Mouse (Mus musculus) large intestine, adult 2 months (tissue): Measurements from ENCODE around the gene Tmem160. TPM values are rescaled to one million over a fixed set of nuclear protein-coding genes. Genes with fewer than 3 reads are reported as not detected.

Source experiments
- DNase-seq: peaks from one replicate; pipeline ENCODE4 v3.0.0-alpha.2; 2012; ENCODE audit warnings: low read depth, low spot score
- WGBS: fragments of 180-500 bp; shearing (Covaris S2); methylation state at CpG from one replicate; pipeline ENCODE4 v1.1.7; 2018; 5-methylcytosine and 5-hydroxymethylcytosine counted together
- polyA plus RNA-seq: library from polyadenylated mRNA; depleted of rRNA; stranded (reverse); fragments of >200 nt; gene quantifications from 2 replicates; pipeline ENCODE4 v1.2.3, GENCODE M21; 2012; rRNA removed

The Tmem160 gene
- polyA plus RNA-seq, 1 experiment: 82.3 TPM

DNA sequence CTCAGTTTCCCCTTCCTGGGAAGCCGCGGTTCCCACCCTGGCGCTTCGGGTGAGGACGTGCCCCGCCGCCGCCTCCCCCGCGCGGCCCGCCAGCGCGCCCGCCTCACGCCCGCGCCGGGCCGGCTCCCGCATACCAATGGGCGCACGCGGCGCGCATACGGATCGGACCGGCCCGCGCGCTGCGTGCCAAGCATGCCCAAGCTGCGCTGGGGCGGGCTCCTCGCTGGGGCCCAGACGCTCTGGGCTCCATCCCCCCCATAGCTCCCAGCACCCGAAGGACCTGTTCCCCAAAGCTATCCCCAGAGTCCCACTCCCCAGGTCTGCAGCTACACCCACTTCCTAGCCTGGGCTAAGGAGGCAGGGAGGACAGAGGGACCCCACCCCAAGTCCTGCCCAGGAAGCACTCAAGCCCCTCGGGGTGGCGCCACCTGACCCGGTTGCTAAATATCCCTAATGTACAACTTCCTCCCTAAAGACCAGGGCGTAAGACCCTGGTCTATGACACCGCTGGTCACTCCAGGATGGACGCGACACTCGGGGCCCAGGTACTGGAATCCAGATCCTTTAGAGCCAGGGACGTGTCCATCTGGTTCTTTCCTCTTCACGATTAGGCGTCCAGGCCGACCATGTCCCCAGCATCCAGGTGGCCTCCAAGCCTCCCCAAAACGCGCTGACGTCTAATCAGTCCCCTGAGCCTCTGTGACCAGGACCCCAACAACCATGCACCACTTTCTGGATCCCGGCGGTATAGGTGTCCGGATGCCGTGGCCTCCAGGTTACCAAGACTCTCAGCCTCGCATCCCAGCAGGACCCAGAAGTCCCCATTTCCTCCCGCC is 23.4 kb downstream of the Tmem160 start:
- no peak for DNase-seq

DNA sequence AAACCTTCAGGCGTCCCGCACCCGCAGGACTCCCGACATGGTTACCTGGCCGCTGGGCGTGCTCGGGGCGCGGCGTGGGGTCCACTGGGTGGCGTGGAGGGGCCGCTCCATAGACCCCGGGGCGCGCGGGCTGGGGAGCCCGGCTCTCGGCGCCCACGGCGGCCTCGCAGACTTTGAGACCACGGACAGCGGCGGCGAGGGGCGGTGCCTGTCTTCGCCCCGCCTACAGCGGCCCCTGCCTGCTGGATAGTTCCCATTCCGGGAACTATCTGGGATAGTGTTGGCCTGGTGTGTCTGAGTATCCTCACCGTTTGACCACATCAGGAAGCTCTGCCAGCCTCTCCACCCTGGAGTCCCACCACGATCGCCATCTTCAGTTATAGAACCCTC is 24.0 kb downstream of the Tmem160 start:
- no peak for DNase-seq
- WGBS: 6% methylated on average over 34 of the region's 34 CpGs

More for the DNA sequence above, 23.4 kb downstream of the Tmem160 start:
- WGBS: 2% methylated on average over 58 of the region's 59 CpGs

DNA sequence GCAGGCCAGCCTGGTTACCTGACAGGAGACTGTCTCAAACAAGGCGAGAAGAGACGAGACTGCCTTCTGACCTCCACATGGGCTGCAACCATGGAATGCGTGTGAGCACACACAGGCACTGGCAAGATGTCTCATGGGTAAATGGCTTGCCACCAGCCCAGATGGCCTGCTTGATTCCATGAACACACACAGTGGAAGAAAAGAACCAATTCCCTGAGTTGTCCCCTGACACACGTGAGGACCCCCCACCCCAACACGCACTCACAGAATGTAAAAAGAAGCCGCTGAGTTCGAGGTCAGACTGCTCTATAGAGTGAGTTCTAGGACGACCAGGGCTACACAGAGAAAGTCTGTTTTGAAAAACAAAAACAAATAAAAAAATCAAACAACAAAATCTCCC is 25.0 kb downstream of the Tmem160 start, which contains the start of gene Npas1:
TSS of gene Npas1 (minus strand) at position 101 of the 400 bp plus-strand sequence.
- 86% methylated on average over 8 of the region's 8 CpGs for WGBS
- no peak for DNase-seq

DNA sequence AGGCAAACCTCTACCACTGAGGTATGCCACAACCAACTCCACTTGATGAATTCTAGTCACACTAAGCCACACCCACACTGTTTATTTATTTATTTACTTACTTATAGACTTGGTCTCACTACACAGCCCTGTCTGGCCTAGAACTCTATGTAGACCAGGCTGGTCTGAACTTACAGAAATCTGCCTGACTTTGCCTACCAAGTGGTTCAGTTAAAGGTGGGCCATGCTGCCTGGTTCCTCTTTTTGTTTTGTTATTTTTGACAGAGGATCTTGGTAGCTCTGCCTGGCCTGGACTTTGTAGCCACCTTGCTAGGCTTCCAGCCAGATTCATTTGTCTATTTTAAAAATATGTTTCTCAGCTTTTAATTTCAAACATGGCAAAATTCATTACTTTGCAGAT is 36.2 kb downstream of the Tmem160 start:
- DNase-seq: no peak

DNA sequence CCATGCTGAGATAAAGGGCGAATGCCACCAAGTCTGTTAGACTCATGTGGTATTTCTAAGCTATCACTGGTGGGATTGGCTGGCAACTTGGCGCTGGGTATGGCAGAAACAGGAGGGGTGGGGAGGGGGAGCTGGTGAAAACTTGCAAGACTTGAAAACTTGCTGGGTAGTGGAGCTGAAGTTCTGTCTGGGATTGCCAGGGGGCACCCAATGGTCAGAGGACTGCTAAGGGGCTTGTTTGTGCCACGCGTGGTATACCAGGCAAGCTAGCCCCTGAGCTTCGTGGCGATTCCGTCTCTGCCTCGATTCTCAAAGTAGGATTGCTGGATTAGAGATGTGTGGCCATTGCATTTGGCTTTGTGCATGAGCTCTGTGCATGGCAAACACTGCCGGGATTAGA is 37.4 kb downstream of the Tmem160 start:
- WGBS: 86% methylated on average over 9 of the region's 9 CpGs
- no peak for DNase-seq

DNA sequence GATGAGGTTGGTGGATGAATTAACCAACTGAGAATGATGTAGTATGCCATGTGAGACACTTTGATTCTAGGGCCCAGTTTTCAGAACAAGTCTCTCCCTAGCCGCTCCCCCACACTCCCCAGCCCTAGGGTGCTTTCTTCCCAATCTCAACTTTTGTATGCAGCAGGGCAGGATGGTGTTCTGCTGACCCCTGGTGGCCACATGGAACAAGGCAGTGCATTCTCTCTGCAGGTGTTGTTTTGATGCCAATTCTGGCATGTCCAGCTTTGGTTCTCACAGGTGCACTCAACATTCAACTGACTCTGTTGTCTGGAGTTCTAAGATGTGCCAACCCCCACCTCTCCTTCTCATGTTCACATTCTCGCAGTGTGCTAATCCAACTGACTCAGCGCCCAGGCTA is 39.2 kb downstream of the Tmem160 start:
- DNase-seq: no peak

DNA sequence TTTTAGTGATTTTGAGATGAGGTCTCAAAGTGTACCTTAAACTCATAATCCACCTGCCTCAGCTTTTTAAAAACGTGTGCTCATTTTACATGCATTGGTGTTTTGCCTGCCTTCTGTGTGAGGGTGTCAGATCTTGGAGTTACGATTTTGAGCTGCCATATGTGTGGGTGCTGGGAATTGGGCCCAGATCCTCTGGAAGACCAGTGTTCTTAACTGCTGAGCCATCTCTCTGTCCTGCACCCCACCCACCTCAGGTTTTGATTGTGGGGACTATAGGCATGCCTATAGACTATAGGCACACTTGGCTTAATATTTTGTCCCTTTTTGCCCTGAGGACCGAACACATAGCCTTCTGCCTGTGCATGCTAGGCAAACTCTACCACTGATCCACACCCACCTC is 39.6 kb downstream of the Tmem160 start:
- no peak for DNase-seq
- 61% methylated on average over 3 of the region's 3 CpGs for WGBS

More for the DNA sequence above, 39.2 kb downstream of the Tmem160 start:
- WGBS: 31% methylated on average over 3 of the region's 3 CpGs

DNA sequence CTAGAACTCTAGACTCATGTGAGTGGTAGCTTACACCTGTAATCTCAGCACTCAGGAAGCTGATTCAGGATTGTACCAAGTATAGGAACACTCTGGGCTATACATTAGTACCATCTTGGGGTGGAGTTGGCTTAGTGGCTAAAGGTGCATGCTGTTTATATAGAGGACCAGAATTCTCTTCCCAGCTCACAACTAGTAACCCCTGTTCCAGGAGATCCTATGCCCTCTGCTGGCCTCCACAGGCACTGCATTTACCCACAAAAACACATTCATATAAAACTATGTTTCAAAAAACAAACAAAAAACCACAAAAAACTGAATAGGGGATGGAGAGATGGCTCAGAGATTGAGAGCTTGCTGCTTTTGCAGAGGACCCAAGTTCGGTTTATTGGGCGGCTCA is 40.8 kb downstream of the Tmem160 start:
- DNase-seq: no peak
- WGBS: 48% methylated on average over 2 of the region's 2 CpGs

DNA sequence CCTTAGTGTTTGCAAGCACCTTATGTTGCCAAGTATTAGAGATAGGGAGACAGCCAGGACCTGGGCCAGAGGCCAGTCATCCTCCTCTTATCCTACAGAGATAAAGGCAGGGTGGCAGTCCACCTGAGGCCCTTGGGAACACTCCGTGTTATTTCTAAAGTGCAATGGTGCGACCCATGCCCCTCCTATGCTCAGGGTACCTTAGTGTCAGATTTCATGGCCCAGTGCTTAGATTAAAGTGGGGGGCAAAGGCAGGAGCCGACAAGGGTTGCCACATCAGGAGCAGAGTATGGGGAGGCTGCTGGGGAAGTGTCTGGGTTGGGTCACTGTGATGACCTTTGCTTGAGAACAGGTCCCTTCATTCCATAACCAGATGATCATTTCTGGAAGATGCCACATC is 43.7 kb downstream of the Tmem160 start:
- 80% methylated on average over 3 of the region's 3 CpGs for WGBS
- DNase-seq: no peak

DNA sequence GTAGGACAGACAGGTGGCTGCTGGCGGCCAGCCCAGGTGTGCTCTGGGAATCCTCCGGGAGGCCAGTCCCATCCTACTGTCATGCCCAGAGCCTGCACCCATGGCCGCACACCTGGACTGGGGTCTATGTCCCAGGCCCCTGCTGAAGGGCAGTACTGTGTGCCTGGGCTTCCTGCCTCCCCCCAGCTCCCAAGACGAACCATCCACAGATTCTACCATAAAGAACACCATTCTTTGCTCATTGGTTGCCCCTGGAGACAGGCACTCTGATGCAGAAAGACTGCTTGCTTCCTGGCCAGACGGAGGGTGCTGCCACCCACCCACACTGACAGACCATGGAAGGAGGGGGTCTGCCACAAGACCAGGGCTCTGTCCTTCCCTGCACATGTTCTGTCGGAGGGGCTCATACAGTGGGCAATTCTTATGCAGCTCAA is 47.1 kb downstream of the Tmem160 start:
- no peak for DNase-seq
- WGBS: 85% methylated on average over 6 of the region's 6 CpGs

DNA sequence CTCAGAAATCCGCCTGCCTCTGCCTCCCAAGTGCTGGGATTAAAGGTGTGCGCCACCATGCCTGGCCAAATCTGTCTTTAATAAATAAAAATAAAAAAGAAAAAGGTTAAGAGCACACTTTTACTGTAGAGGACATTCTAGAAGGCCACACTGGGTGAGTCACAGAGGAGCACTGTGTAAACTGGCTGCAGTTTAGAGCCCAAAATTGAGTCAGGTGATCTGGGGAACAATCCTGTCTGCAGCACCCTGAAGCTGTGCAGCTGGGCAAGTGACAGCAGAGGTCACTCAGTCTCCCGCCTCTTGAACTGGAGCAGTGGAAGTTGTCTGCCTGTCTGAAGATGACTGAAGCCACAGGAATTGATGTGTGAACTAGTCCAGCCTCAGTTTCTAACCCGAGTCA is 49.0 kb downstream of the Tmem160 start:
- no peak for DNase-seq
- 86% methylated on average over 4 of the region's 4 CpGs for WGBS

DNA sequence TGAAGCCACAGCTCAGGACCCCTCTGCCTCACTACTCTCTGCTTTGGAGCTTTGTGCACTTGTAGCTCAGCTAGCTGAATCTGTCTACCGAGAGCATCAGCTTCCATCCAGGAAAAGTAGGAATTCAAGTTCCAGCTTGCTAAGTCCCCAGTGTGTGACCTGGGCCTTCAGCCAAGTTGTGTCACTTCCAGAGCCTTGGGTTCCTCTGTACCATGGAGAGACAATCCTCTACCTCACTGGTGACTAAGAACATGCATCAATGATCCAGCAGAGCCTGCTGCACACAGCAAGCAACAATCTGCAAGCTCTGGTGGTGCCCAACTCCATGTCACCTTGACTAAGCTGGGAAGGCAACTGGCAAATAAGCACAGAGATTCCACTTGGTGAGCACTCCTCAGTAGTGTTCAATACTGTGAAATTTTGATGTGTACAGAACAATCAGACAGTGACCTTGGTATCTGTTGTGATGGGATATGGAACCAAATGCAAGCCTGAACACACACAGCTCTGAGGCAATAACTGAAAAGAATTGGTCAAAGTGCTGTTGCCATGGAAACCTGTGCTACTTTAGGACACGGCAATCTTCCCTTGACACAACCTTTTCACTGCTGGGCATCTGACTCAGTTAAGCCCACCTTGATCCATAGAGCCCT is 52.1 kb downstream of the Tmem160 start:
- DNase-seq: no peak
- WGBS: 60% methylated on average over 2 of the region's 2 CpGs

Other genes with a start within 250 kb of the Tmem160 start
- gene Dhx34, start 230.7 kb upstream of the Tmem160 start, polyA plus RNA-seq: 16.1 and 16.5 TPM in 2 replicates
- gene C5ar2, start 208.6 kb upstream of the Tmem160 start, polyA plus RNA-seq: 0.30 and 0.85 TPM in 2 replicates
- 8.8 and 10.1 TPM in 2 replicates for gene C5ar1, start 193.2 kb upstream of the Tmem160 start, polyA plus RNA-seq
- gene Inafm1, start 179.2 kb upstream of the Tmem160 start, polyA plus RNA-seq: 21.6 and 27.9 TPM in 2 replicates
- gene Ccdc9, start 166.0 kb upstream of the Tmem160 start, polyA plus RNA-seq: 22.7 and 37.9 TPM in 2 replicates
- 3.7 and 4.8 TPM in 2 replicates for gene Bbc3, start 144.4 kb upstream of the Tmem160 start, polyA plus RNA-seq
- 39.4 and 45.4 TPM in 2 replicates for gene Sae1, start 65.0 kb upstream of the Tmem160 start, polyA plus RNA-seq
- gene Zc3h4, start 51.9 kb upstream of the Tmem160 start, polyA plus RNA-seq: 21.8 and 38.0 TPM in 2 replicates
- gene Npas1, start 24.9 kb downstream of the Tmem160 start, polyA plus RNA-seq: 0.09 TPM in 1 of 2 replicates, not detected in the other
- 8.9 and 9.4 TPM in 2 replicates for gene Arhgap35, start 162.2 kb downstream of the Tmem160 start, polyA plus RNA-seq
- gene Ceacam15, start 222.9 kb downstream of the Tmem160 start, polyA plus RNA-seq: not detected in 2 replicates